ENCODE assay signal across 8 mouse cellular contexts in the genomic region with DNA sequence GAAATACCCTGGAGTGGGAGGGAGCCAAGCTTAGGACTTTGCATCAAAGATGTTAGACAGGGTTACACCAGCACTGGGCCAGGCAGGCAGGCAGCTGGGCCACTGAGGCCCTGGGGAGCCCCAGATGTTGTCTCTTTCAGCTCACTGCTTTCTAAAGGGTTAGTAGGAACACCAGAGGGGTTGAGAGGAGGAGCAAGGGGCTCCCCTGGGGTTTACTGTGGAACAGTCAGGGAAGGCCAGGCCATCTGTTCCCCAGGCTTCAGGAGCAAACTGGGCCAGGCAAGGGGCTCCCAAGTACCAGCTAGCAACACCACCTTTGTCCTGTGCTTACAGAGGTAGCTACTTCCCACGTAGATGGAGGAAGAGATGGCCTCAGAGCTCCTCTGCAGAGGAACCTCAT. TPM values are rescaled to one million over a fixed set of nuclear protein-coding genes. Genes with fewer than 3 reads are reported as not detected.
DNase-seq lines count a peak whose midpoint lies in the region; ATAC-seq lines count a peak whose summit lies in the region.

No protein-coding gene starts in this region.

- H3K36me3 ChIP-seq in neural tube, embryonic 12.5 days, result no peaks in the 10 kb centered on the region
- H3K36me3 ChIP-seq in neural tube, embryonic 15.5 days, result no peaks in the 10 kb centered on the region
- H3K36me3 ChIP-seq in intestine, embryonic 16.5 days (ENCODE audit: control insufficient read depth, insufficient read depth, low read length), result no peaks in the 10 kb centered on the region
- no peaks in the 10 kb centered on the region for H3K36me3 ChIP-seq in stomach, embryonic 16.5 days (ENCODE audit: control insufficient read depth, insufficient read depth, low read length)

- no peak overlapping the region for H3K4me2 ChIP-seq in neural tube, embryonic 12.5 days (replicated peaks)
- no peak overlapping the region for H3K4me2 ChIP-seq in neural tube, embryonic 15.5 days
- no peak overlapping the region for H3K4me2 ChIP-seq in intestine, embryonic 16.5 days (ENCODE audit: low read depth, low read length)
- no peak overlapping the region for H3K4me2 ChIP-seq in stomach, embryonic 16.5 days (ENCODE audit: low read depth, low read length)

- no peak overlapping the region for H3K4me3 ChIP-seq in neural tube, embryonic 12.5 days
- no peak overlapping the region for H3K4me3 ChIP-seq in neural tube, embryonic 15.5 days (replicated peaks)
- no peak overlapping the region for H3K4me3 ChIP-seq in intestine, embryonic 16.5 days (ENCODE audit: low read length)
- H3K4me3 ChIP-seq in stomach, embryonic 16.5 days (replicated peaks; ENCODE audit: low read length), result no peak overlapping the region

- H3K9ac ChIP-seq in neural tube, embryonic 12.5 days, result no peak overlapping the region
- H3K9ac ChIP-seq in neural tube, embryonic 15.5 days (replicated peaks), result no peak overlapping the region; the same call in 1 of the 2 replicates
- H3K9ac ChIP-seq in intestine, embryonic 16.5 days (ENCODE audit: low read depth, low read length), result peak overlapping the region; percentile 50
- H3K9ac ChIP-seq in stomach, embryonic 16.5 days (ENCODE audit: low read length), result peak overlapping the region; percentile 18; the same call in 1 of the 2 replicates

- no peaks in the 10 kb centered on the region for H3K9me3 ChIP-seq in neural tube, embryonic 12.5 days
- no peaks in the 10 kb centered on the region for H3K9me3 ChIP-seq in neural tube, embryonic 15.5 days (replicated peaks)
- H3K9me3 ChIP-seq in intestine, embryonic 16.5 days (ENCODE audit: control insufficient read depth, low read length), result no peaks in the 10 kb centered on the region
- H3K9me3 ChIP-seq in stomach, embryonic 16.5 days (replicated peaks; ENCODE audit: control insufficient read depth, low read length), result no peaks in the 10 kb centered on the region

- H3K4me1 ChIP-seq in neural tube, embryonic 12.5 days, result peaks cover 37% of the 10 kb centered on the region
- H3K4me1 ChIP-seq in neural tube, embryonic 15.5 days, result peaks cover 52% of the 10 kb centered on the region
- H3K4me1 ChIP-seq in intestine, embryonic 16.5 days (ENCODE audit: control insufficient read depth, insufficient read depth, low read length), result peaks cover 54% of the 10 kb centered on the region
- H3K4me1 ChIP-seq in stomach, embryonic 16.5 days (ENCODE audit: control insufficient read depth, insufficient read depth, low read length), result peaks cover 56% of the 10 kb centered on the region

- peak; percentile 44 to 46 for DNase-seq in cerebellum, postnatal 14 days
- DNase-seq in cerebellum, adult 18-20 months, result no peak
- no peak for DNase-seq in layer of hippocampus, postnatal 36 days
- no peak for DNase-seq in embryo, embryonic 10.5 days (ENCODE audit: low spot score)

- 46% methylated on average over 1 of the region's 1 CpGs for WGBS in neural tube, embryonic 12.5 days
- WGBS in neural tube, embryonic 15.5 days, result 38% methylated on average over 1 of the region's 1 CpGs
- 50% methylated on average over 1 of the region's 1 CpGs for WGBS in intestine, embryonic 16.5 days
- 69% methylated on average over 1 of the region's 1 CpGs for WGBS in stomach, embryonic 16.5 days

- H3K27ac ChIP-seq in neural tube, embryonic 12.5 days, result peak overlapping the region; percentile 10; the same call in 1 of the 2 replicates
- no peak overlapping the region for H3K27ac ChIP-seq in neural tube, embryonic 15.5 days (replicated peaks)
- peak overlapping the region; percentile 80 for H3K27ac ChIP-seq in intestine, embryonic 16.5 days (ENCODE audit: low read length)
- H3K27ac ChIP-seq in stomach, embryonic 16.5 days (ENCODE audit: low read length), result peak overlapping the region; percentile 94

- H3K27me3 ChIP-seq in neural tube, embryonic 12.5 days (replicated peaks), result no peaks in the 10 kb centered on the region
- H3K27me3 ChIP-seq in neural tube, embryonic 15.5 days (replicated peaks), result no peaks in the 10 kb centered on the region
- no peaks in the 10 kb centered on the region for H3K27me3 ChIP-seq in intestine, embryonic 16.5 days (replicated peaks; ENCODE audit: control insufficient read depth, insufficient read depth, low read length)
- H3K27me3 ChIP-seq in stomach, embryonic 16.5 days (ENCODE audit: control insufficient read depth, insufficient read depth, low read length), result no peaks in the 10 kb centered on the region

- ATAC-seq in neural tube, embryonic 12.5 days (ENCODE audit: low FRiP score, low read depth), result no peak
- no peak for ATAC-seq in neural tube, embryonic 15.5 days (ENCODE audit: low FRiP score)
- ATAC-seq in intestine, embryonic 16.5 days, result no peak
- ATAC-seq in stomach, embryonic 16.5 days (ENCODE audit: insufficient read depth, low FRiP score), result no peak

RNA-seq across cellular contexts. Expression of gene Ptma, which starts 27.9 kb away (rescaled TPM):
- polyA plus RNA-seq in neural tube, embryonic 12.5 days (2016; fragmentation: Nextera tagmentation; extraction: Ambion mirVana), result 2,887 and 2,907 TPM in 2 replicates
- polyA plus RNA-seq in neural tube, embryonic 15.5 days (2015; fragmentation: Nextera tagmentation; extraction: Ambion mirVana), result 1,254 and 1,565 TPM in 2 replicates
- polyA plus RNA-seq in intestine, embryonic 16.5 days (2015; fragmentation: Nextera tagmentation; extraction: Ambion mirVana), result 1,684 and 1,813 TPM in 2 replicates
- 1,914 and 2,170 TPM in 2 replicates for polyA plus RNA-seq in stomach, embryonic 16.5 days (2015; fragmentation: Nextera tagmentation; extraction: Ambion mirVana)
- total RNA-seq in layer of hippocampus, postnatal 36 days (2021), result 100 to 1,000 TPM; 507 to 508 TPM

Comparison
In these comparisons a context has a peak if more than half of its experiments do, and no peak if none do; other contexts are left out.
1. DNase-seq: peak in cerebellum, postnatal 14 days (2 of 2); none in cerebellum, adult 18-20 months (0 of 2), layer of hippocampus, postnatal 36 days (0 of 2) and embryo, embryonic 10.5 days (single experiment).
2. H3K9ac ChIP-seq: peak in intestine, embryonic 16.5 days (single experiment) and stomach, embryonic 16.5 days (single experiment); none in neural tube, embryonic 12.5 days (single experiment) and neural tube, embryonic 15.5 days (single experiment).